Mouse (Mus musculus) large intestine, adult 2 months (tissue): ENCODE results near the gene Hid1. TPM values are rescaled to one million over a fixed set of nuclear protein-coding genes. Genes with fewer than 3 reads are reported as not detected.
A peak's percentile ranks its signal among the peaks of the same experiment; 100 is the strongest.

Source experiments
- DNase-seq: peaks from one replicate; pipeline ENCODE4 v3.0.0-alpha.2; 2012; ENCODE audit warnings: low read depth, low spot score
- WGBS: fragments of 180-500 bp; shearing (Covaris S2); methylation state at CpG from one replicate; pipeline ENCODE4 v1.1.7; 2018; 5-methylcytosine and 5-hydroxymethylcytosine counted together
- polyA plus RNA-seq: library from polyadenylated mRNA; depleted of rRNA; stranded (reverse); fragments of >200 nt; gene quantifications from 2 replicates; pipeline ENCODE4 v1.2.3, GENCODE M21; 2012

Hid1 gene
- polyA plus RNA-seq, 1 experiment = 25.7 TPM

- DNase-seq = no peak
- WGBS = 47% methylated on average over 7 of the region's 7 CpGs
Measured at GRCm38 (mm10) chr11:115345515-115345914, 22.0 kb downstream of the Hid1 start.

- WGBS = 25% methylated on average over 12 of the region's 12 CpGs
- no peak for DNase-seq
Measured at GRCm38 (mm10) chr11:115344967-115345366, 22.6 kb downstream of the Hid1 start.

GRCm38 (mm10) chr11:115341866-115342265, 25.7 kb downstream of the Hid1 start:
- 31% methylated on average over 6 of the region's 6 CpGs for WGBS
- DNase-seq = no peak

- WGBS = 39% methylated on average over 2 of the region's 2 CpGs
Measured at GRCm38 (mm10) chr11:115341246-115341645, 26.3 kb downstream of the Hid1 start.

GRCm38 (mm10) chr11:115337826-115338225, 29.7 kb downstream of the Hid1 start:
- no peak for DNase-seq
- whole genome bisulfite sequencing = 29% methylated on average over 1 of the region's 1 CpGs

More at GRCm38 (mm10) chr11:115341246-115341645, 26.3 kb downstream of the Hid1 start:
- DNase-seq = no peak

GRCm38 (mm10) chr11:115337350-115337749, 30.2 kb downstream of the Hid1 start:
- DNase-seq = no peak
- 23% methylated on average over 3 of the region's 3 CpGs for WGBS

- no peak for DNase-seq
- 12% methylated on average over 6 of the region's 6 CpGs for WGBS
Measured at GRCm38 (mm10) chr11:115336115-115336514, 31.4 kb downstream of the Hid1 start.

- DNase-seq = peak; percentile 46
Measured at GRCm38 (mm10) chr11:115335223-115335622, 32.3 kb downstream of the Hid1 start.

GRCm38 (mm10) chr11:115334531-115334930, 33.0 kb downstream of the Hid1 start, which contains the start of gene Otop3:
Gene Otop3 (plus strand): TSS chr11:115334731.
- DNase-seq = no peak
- WGBS = 4% methylated on average over 29 of the region's 29 CpGs

More at GRCm38 (mm10) chr11:115335223-115335622, 32.3 kb downstream of the Hid1 start:
- 20% methylated on average over 12 of the region's 12 CpGs for WGBS

- WGBS = 61% methylated on average over 15 of the region's 15 CpGs
- no peak for DNase-seq
Measured at GRCm38 (mm10) chr11:115329339-115329738, 38.2 kb downstream of the Hid1 start.

GRCm38 (mm10) chr11:115326730-115327129, 40.8 kb downstream of the Hid1 start:
- WGBS = 31% methylated on average over 7 of the region's 7 CpGs
- DNase-seq = no peak

GRCm38 (mm10) chr11:115323354-115323753, 44.2 kb downstream of the Hid1 start:
- WGBS = 21% methylated on average over 32 of the region's 32 CpGs
- no peak for DNase-seq

GRCm38 (mm10) chr11:115321906-115322693, 45.5 kb downstream of the Hid1 start, which contains the start of gene Ush1g:
Gene Ush1g (minus strand): TSS chr11:115322041.
- WGBS = 4% methylated on average over 34 of the region's 35 CpGs
- no peak for DNase-seq

- WGBS = 11% methylated on average over 18 of the region's 18 CpGs
- no peak for DNase-seq
Measured at GRCm38 (mm10) chr11:115319704-115320383, 47.7 kb downstream of the Hid1 start.

- 8% methylated on average over 63 of the region's 63 CpGs for WGBS
- DNase-seq = no peak
Measured at GRCm38 (mm10) chr11:115318245-115319027, 49.1 kb downstream of the Hid1 start.

GRCm38 (mm10) chr11:115317204-115317603, 50.4 kb downstream of the Hid1 start:
- 59% methylated on average over 7 of the region's 7 CpGs for WGBS
- DNase-seq = no peak

- WGBS = 22% methylated on average over 2 of the region's 2 CpGs
- no peak for DNase-seq
Measured at GRCm38 (mm10) chr11:115314249-115314648, 53.3 kb downstream of the Hid1 start.

- no peak for DNase-seq
- 20% methylated on average over 1 of the region's 1 CpGs for WGBS
Measured at GRCm38 (mm10) chr11:115308781-115309180, 58.8 kb downstream of the Hid1 start.

GRCm38 (mm10) chr11:115306863-115307262, 60.7 kb downstream of the Hid1 start, which contains the start of gene Otop2:
Gene Otop2 (plus strand): TSS chr11:115307163.
- DNase-seq = no peak

GRCm38 (mm10) chr11:115303167-115303566, 64.4 kb downstream of the Hid1 start:
- 37% methylated on average over 8 of the region's 8 CpGs for WGBS
- DNase-seq = no peak

More at GRCm38 (mm10) chr11:115306863-115307262, 60.7 kb downstream of the Hid1 start, which contains the start of gene Otop2:
- 36% methylated on average over 8 of the region's 8 CpGs for WGBS
